In the genomic region with DNA sequence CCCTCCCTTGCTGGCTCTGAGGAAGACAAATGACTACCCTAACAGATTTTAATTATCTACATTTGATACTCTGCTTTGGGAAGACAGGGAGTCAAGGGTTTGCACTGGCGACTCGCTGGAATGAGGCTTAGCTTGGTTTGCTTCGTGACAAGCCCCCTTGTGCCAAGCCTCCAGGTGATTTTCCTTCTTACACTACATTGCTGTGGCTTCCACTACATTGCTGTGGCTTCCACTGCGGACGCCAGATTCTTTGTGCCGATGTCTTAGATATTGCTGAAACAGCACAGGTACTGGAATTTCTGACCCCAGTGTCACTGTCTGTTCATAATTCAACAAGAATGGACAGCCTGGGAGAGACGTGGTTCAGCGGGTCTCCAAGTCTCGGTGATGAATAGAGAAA, we compare ENCODE assay signal across 15 mouse cellular contexts.
"Had no signal": no experiment of that assay in that cellular context is flagged by ENCODE, and none has a peak within 500 bp of the region (broad histone marks: within the 10 kb centered on the region; RNA-seq: fewer than 3 reads in every experiment).

No protein-coding gene starts in this region.

- H3K4me3 ChIP-seq: neural tube, embryonic 15.5 days; stomach, embryonic 15.5 days had no signal

- H3K9ac ChIP-seq: neural tube, embryonic 15.5 days; stomach, embryonic 15.5 days had no signal

- H3K27me3 ChIP-seq: neural tube, embryonic 15.5 days; stomach, embryonic 15.5 days had no signal

- H3K27ac ChIP-seq: neural tube, embryonic 15.5 days; stomach, embryonic 15.5 days; stomach, postnatal 0 days had no signal

- H3K36me3 ChIP-seq: neural tube, embryonic 15.5 days; stomach, embryonic 15.5 days had no signal

- H3K4me1 ChIP-seq: neural tube, embryonic 15.5 days; stomach, embryonic 15.5 days had no signal

- H3K9me3 ChIP-seq: neural tube, embryonic 15.5 days; stomach, embryonic 15.5 days had no signal

- H3K4me2 ChIP-seq: neural tube, embryonic 15.5 days; stomach, embryonic 15.5 days had no signal

- DNase-seq: retina, postnatal 1 day; right cerebral cortex, adult 18-20 months; right cerebral cortex, postnatal 14 days; right cerebral cortex, postnatal 25 days; right cerebral cortex, postnatal 4 days; spleen, adult 18-20 months; thymus, adult 18-20 months; thymus, adult 2 months; thymus, postnatal 14 days; thymus, postnatal 25 days; thymus, postnatal 36 days; thymus, postnatal 4 days had no signal
